ENCODE assay signal across 15 mouse cellular contexts in the genomic region with DNA sequence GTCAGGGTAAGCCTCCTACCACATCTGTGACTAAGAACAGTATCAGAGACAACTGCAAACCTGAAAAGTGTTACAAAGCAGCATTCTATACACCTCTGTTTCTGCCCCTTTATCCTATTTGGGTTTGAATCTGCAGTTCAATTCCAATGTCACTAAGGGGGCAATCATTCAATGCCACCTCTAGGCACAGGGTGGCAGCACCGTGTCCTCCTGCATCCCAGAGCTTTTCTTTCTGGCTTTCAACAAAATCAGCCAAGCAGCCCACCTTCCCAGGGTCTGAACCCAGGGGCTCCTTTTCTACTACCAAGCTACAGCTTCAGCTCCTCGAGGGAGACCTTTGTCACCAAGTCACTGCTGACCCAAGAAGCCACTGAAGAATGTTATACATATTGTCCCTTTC. TPM values are rescaled to one million over a fixed set of nuclear protein-coding genes. Genes with fewer than 3 reads are reported as not detected.
DNase-seq lines count a peak whose midpoint lies in the region; ATAC-seq and TF ChIP-seq lines count a peak whose summit lies in the region.
"Had no signal": no experiment of that assay in that cellular context is flagged by ENCODE, and none has a peak within 500 bp of the region (broad histone marks: within the 10 kb centered on the region; RNA-seq: fewer than 3 reads in every experiment).

No protein-coding gene starts in this region.

- peak; percentile 47 for TF ChIP-seq CTCF in forebrain, postnatal 0 days (IDR thresholded peaks at IDR 0.05; ENCODE audit: low read depth)
- TF ChIP-seq CTCF in layer of hippocampus, adult 2 months (conservative IDR thresholded peaks at IDR 0.05): peak; percentile 70

- DNase-seq in forebrain, postnatal 0 days: no peak
- no peak for DNase-seq in layer of hippocampus, adult 2 months (ENCODE audit: low spot score in 2 of 2)
- DNase-seq in layer of hippocampus, adult 8-10 months (ENCODE audit: low spot score in 2 of 2): no peak
- DNase-seq in retina, embryonic 14.5 days (ENCODE audit: low spot score): peak; percentile 3
- DNase-seq in retina, postnatal 1 day: no peak
- DNase-seq in frontal cortex, postnatal 10 days (ENCODE audit: low spot score in 2 of 2): no peak
- DNase-seq: cerebellum, adult 2 months; gastrocnemius, postnatal 14 days had no signal

- H3K4me2 ChIP-seq in forebrain, postnatal 0 days (ENCODE audit: low read depth): no peak overlapping the region
- H3K4me2 ChIP-seq in forebrain, embryonic 12.5 days: no peak overlapping the region
- H3K4me2 ChIP-seq: hindbrain, embryonic 12.5 days; limb, embryonic 13.5 days; neural tube, embryonic 15.5 days had no signal

- H3K27ac ChIP-seq in forebrain, postnatal 0 days (ENCODE audit: low read depth, low read length): no peak overlapping the region
- no peak overlapping the region for H3K27ac ChIP-seq in forebrain, embryonic 12.5 days
- H3K27ac ChIP-seq in layer of hippocampus, adult 2 months: no peak overlapping the region
- H3K27ac ChIP-seq: hindbrain, embryonic 12.5 days; limb, embryonic 13.5 days; neural tube, embryonic 15.5 days had no signal

- 67% methylated on average over 2 of the region's 2 CpGs for WGBS in forebrain, postnatal 0 days
- 77% methylated on average over 2 of the region's 2 CpGs for WGBS in forebrain, embryonic 12.5 days

- H3K9ac ChIP-seq in forebrain, postnatal 0 days: no peak overlapping the region
- no peak overlapping the region for H3K9ac ChIP-seq in forebrain, embryonic 12.5 days
- H3K9ac ChIP-seq: hindbrain, embryonic 12.5 days; limb, embryonic 13.5 days; neural tube, embryonic 15.5 days had no signal

- no peaks in the 10 kb centered on the region for H3K27me3 ChIP-seq in forebrain, postnatal 0 days (ENCODE audit: insufficient read depth, low read length)
- H3K27me3 ChIP-seq in forebrain, embryonic 12.5 days: no peaks in the 10 kb centered on the region
- H3K27me3 ChIP-seq: hindbrain, embryonic 12.5 days; limb, embryonic 13.5 days; megakaryocyte, embryonic 14.5 days; neural tube, embryonic 15.5 days had no signal

- H3K36me3 ChIP-seq in forebrain, postnatal 0 days (ENCODE audit: insufficient read depth): peaks cover 51% of the 10 kb centered on the region
- H3K36me3 ChIP-seq in forebrain, embryonic 12.5 days (replicated peaks): peaks cover 39% of the 10 kb centered on the region

- no peaks in the 10 kb centered on the region for H3K4me1 ChIP-seq in forebrain, postnatal 0 days (ENCODE audit: insufficient read depth)
- H3K4me1 ChIP-seq in forebrain, embryonic 12.5 days: no peaks in the 10 kb centered on the region
- H3K4me1 ChIP-seq: hindbrain, embryonic 12.5 days; limb, embryonic 13.5 days; neural tube, embryonic 15.5 days had no signal

- H3K4me3 ChIP-seq in forebrain, postnatal 0 days (ENCODE audit: low read depth, low read length): no peak overlapping the region
- no peak overlapping the region for H3K4me3 ChIP-seq in forebrain, embryonic 12.5 days (replicated peaks)
- H3K4me3 ChIP-seq in layer of hippocampus, adult 2 months: no peak overlapping the region
- H3K4me3 ChIP-seq: hindbrain, embryonic 12.5 days; limb, embryonic 13.5 days; megakaryocyte, embryonic 14.5 days; neural tube, embryonic 15.5 days had no signal

- H3K9me3 ChIP-seq in forebrain, postnatal 0 days (ENCODE audit: low read length): no peaks in the 10 kb centered on the region
- no peaks in the 10 kb centered on the region for H3K9me3 ChIP-seq in forebrain, embryonic 12.5 days
- H3K9me3 ChIP-seq: hindbrain, embryonic 12.5 days; limb, embryonic 13.5 days; neural tube, embryonic 15.5 days had no signal

- no peak for ATAC-seq in forebrain, postnatal 0 days
- no peak for ATAC-seq in forebrain, embryonic 12.5 days (ENCODE audit: low FRiP score)
- ATAC-seq: forebrain, embryonic 16.5 days; intestine, embryonic 16.5 days had no signal

RNA-seq across cellular contexts. Expression of gene Coa6, which starts 16.6 kb away (rescaled TPM):
- 22.2 and 33.7 TPM in 2 replicates for total RNA-seq in forebrain, postnatal 0 days (2014; rRNA removed)
- polyA plus RNA-seq in forebrain, postnatal 0 days (2015; fragmentation: Nextera tagmentation; extraction: Ambion mirVana): 37.3 and 41.1 TPM in 2 replicates
- polyA plus RNA-seq in forebrain, embryonic 12.5 days (2016; fragmentation: Nextera tagmentation; extraction: Ambion mirVana): 39.6 and 47.3 TPM in 2 replicates
- total RNA-seq in layer of hippocampus, adult 2 months (2021): 10 to 100 TPM; 20.6 to 25.6 TPM
- 10 to 100 TPM; 19.2 to 23.9 (median 22.2) TPM for total RNA-seq in layer of hippocampus, adult 8-10 months (2022)

RNA-seq across cellular contexts. Expression of gene Tarbp1, which starts 35.9 kb away (rescaled TPM):
- 5.6 and 5.8 TPM in 2 replicates for total RNA-seq in forebrain, postnatal 0 days (2014; rRNA removed)
- polyA plus RNA-seq in forebrain, postnatal 0 days (2015; fragmentation: Nextera tagmentation; extraction: Ambion mirVana): 0.82 and 1.1 TPM in 2 replicates
- 2.4 and 2.6 TPM in 2 replicates for polyA plus RNA-seq in forebrain, embryonic 12.5 days (2016; fragmentation: Nextera tagmentation; extraction: Ambion mirVana)
- total RNA-seq in layer of hippocampus, adult 2 months (2021): 1 to 10 TPM; 4.6 to 4.9 TPM
- 1 to 10 TPM; 4.5 to 5.5 (median 5.2) TPM for total RNA-seq in layer of hippocampus, adult 8-10 months (2022)
